Mouse (Mus musculus): Measurements from ENCODE around the gene Olfr845. TPM values are rescaled to one million over a fixed set of nuclear protein-coding genes. Genes with fewer than 3 reads are reported as not detected.

Gene Olfr845
- not detected for total RNA-seq (2023)

DNA sequence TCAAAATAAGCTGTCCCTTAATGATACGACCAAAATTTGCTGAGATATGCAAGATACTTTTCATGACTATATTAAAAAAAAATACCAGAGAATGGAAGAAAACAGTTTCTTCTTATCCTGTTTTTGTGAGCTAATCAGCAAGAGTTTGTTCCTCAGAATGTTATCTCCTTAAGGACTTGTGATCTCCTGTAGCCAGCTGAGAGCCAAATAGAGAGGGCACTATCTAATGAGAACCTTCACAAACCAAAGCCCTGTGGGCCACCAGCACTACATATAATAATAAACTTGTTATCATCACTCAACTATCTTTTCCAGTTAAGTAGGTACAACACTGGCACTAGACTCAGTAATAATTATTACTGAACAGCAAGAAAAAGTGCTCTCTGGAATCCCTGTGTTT lies at the start of gene Olfr845:
Gene Olfr845 (plus strand): TSS at position 301 of the 400 bp plus-strand sequence.

DNA sequence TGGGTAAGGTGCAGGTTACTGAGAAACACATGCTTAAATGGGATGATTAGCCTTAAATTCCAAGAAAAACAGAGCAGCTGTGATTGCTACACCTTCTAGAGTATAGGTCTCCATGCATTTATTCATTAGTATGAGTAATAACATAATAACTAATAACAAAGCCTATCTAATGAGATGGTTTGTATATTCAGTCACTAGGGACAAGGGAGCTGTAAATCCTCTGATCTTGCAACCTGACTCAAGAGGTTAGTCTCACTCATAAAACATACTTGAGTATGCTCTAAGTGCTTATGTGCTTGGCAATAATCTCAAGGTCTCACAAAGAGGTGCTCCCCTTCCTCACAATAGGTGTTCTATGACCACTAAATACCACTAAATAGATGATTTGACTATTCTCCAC lies 20.2 kb upstream of the Olfr845 start, which contains the start of gene Olfr844:
Gene Olfr844 (plus strand): TSS at position 301 of the 400 bp plus-strand sequence.

DNA sequence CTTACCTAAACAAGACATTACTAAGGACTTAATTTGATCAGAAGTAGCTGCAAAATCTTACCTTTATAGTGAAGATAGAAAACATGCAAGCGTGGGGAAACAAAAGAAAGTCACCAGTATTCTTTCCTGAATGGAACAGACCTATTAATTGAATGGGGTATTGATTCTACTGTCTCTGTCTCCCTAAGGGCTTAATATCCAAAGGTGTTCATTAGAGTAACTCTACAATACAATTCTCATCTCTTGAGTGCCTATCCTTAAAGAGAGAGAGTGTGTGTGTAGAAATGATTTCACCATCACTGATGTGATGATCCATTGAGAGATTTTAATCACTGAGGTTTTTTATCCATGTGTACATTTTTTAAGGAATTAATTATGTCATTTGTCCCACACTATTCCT lies 27.6 kb downstream of the Olfr845 start, which contains the start of gene Olfr846:
Gene Olfr846 (minus strand): TSS at position 101 of the 400 bp plus-strand sequence.

DNA sequence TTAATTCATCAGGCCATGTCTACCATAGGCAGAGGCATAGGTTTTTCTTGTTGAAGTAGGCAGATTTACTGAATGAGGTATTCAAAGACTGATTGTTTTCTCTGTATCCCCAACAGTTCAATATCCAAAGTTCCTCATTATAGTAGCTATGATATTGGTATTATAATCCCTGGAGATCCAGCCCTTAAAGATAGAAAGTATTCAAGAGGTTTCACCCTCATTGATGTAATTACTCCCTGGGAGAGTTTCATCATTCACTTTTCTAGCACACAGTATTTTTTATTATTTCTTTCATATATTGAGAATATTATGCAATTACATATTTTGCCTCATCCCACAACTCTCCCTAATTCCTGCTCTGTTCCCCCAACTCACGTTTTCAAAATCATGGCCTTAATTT lies 42.3 kb downstream of the Olfr845 start, which contains the start of gene Olfr847:
Gene Olfr847 (minus strand): TSS at position 101 of the 400 bp plus-strand sequence.

Other genes with a start within 250 kb of the Olfr845 start
- not detected for gene Olfr836, start 216.1 kb upstream of the Olfr845 start, total RNA-seq (2023)
- not detected for gene Olfr837, start 200.1 kb upstream of the Olfr845 start, total RNA-seq (2023)
- gene Olfr839-ps1, start 159.1 kb upstream of the Olfr845 start, total RNA-seq (2023): under 1 TPM in 1 of 2 experiments, not detected in 1; 0.07 TPM
- gene Olfr843, start 84.5 kb upstream of the Olfr845 start, total RNA-seq (2023): not detected
- gene Olfr844, start 20.1 kb upstream of the Olfr845 start, total RNA-seq (2023): not detected
- gene Olfr846, start 27.5 kb downstream of the Olfr845 start, total RNA-seq (2023): not detected
- not detected for gene Olfr847, start 42.2 kb downstream of the Olfr845 start, total RNA-seq (2023)
- gene Olfr849, start 103.8 kb downstream of the Olfr845 start, total RNA-seq (2023): not detected
- gene Olfr850, start 141.8 kb downstream of the Olfr845 start, total RNA-seq (2023): not detected
- gene Olfr851, start 156.8 kb downstream of the Olfr845 start, total RNA-seq (2023): not detected
- not detected for gene Olfr853, start 204.6 kb downstream of the Olfr845 start, total RNA-seq (2023)
- gene Olfr854, start 230.9 kb downstream of the Olfr845 start, total RNA-seq (2023): not detected
- not detected for gene Olfr855, start 246.2 kb downstream of the Olfr845 start, total RNA-seq (2023)

Measured in neutrophil, adult 83 days (primary cell).